Mouse (Mus musculus) mouse embryonic stem cell (cell line): ENCODE measurements around the gene Tcaim.

Source experiments
- in situ Hi-C, 2 experiments: fragments of 300-500 bp; cut with MboI; formaldehyde crosslinking; loops; 1 replicate in 1 of 2; 3 replicates in 1 of 2; pipeline ENCODE4 v1.14.3; 2019 to 2020; ENCODE audit warnings: low sequenced_read_pairs in 2 of 2, low pct_unique_long_range_greater_than_20kb in 1 of 2, mixed read lengths in 1 of 2; ENCODE audit not compliant: unreplicated experiment in 1 of 2

Tcaim gene

DNA sequence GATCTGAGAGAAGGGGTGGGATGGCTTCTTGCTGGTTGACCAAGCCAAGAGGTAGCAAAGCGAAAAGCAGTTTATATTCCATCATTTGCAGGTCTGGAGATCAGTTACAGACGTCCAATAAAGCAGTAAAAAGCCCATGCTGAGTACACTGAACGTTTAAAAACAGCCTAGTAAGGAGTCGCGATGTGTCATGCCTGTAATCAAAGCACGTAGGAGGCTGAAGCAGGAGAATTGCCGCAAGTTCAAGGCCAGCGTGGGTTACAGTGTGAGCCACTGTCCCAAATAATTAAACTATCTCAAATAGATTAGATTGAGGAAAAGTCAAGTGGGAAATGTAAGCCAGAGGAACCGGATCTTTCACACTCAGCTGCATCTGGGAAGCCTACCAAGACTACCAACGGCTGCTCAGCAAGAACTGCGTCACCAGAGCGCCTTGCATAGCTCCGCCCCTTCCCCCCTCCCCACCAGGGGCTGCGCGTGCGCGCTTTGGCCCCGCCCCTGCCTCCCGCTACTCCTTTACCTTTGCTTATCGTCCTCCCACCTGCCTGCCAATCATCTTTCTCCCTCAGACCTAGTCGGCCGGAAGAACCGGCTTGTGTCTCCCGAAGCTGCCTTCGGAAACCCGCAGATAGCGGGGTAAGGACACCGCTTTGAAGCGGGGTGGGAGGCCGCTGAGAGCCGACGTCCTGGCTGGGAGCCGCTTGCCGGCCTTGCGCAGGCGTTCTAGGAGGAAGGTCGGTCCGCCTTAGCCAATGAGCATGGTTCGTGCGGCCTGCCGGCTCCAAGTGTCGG is at the start of gene Tcaim:
Gene Tcaim, plus strand, starts transcription at position 487 of the 792 bp plus-strand sequence.
- in situ Hi-C loops = no loop called here

DNA sequence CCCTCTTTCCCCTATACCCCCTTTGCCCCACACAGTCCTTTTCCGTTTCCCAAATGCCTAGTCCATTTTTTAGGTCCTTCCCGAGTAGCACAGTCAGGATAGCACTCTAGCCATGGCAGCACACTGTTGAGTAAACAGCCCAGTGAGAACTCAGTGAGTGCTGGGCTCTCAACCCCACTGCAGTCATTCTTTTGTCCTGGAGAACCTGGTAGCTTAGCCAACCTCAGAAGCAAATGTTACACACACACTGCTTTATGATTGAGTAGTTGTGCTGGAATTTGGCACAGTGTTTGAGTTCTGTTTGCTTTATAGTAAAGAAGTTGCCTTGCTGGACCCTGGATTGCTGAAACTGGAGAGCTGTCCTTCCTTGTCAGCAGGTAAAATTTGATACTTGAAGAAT is 47.7 kb upstream of the Tcaim start:
- in situ Hi-C loops = no loop called here

DNA sequence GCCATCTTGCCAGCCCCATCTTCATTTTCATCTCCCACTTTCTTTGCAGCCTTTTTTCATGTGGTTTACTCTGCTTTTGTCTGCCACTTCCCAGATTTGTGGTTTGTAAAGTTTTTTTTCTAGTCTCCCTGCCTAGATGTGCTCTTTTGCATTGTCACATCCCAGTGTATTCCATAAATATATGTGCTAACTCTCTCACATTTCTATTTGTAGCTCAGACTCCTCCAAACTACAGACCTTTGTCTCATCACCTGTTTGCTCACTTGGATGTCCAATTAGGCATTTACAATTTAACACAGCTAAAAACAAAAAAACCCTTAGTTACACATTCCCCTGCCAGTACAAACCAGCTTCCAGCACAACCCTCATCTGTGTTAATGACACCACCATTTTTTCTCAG is 45.2 kb upstream of the Tcaim start:
- in situ Hi-C loops = no loop called here

DNA sequence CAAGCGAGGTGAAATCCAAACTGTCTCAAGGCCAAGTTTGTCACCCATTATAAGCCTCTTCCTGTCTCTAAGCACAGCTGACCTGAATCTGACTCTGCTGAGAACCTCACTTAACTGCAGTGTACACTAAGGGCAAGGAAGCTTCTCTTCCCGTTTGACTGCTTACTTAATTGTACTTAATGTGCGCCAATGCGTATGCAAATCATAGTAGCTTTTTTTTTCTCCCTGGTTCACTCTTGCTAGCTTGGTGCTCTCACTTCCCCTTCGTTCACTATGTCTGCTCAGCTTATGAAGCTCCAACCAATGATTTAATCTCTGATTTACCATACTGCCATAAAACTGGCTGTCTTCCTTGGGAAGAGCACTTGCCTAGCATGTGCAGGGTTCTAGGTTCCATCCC is 20.1 kb upstream of the Tcaim start:
- in situ Hi-C loops = no loop called here

DNA sequence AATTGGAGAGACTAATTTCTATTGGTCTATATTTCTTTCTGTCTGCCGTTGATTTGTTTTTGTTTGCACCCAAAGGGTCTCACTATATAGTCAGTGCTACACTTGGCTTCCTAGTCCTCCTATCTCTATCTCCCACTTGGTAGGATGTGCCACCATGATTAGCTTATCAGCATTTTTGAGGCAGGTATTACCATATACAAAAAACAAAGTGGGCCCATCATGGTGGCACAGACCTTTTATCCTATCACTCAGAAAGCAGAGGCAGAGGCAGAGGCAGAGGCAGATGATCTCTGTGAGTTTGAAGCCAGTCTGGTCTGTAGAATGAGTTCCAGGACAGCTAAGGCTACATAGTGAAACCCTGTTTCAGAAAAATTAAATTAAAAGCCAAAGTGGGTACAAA is 18.8 kb upstream of the Tcaim start:
- in situ Hi-C loops = no loop called here

DNA sequence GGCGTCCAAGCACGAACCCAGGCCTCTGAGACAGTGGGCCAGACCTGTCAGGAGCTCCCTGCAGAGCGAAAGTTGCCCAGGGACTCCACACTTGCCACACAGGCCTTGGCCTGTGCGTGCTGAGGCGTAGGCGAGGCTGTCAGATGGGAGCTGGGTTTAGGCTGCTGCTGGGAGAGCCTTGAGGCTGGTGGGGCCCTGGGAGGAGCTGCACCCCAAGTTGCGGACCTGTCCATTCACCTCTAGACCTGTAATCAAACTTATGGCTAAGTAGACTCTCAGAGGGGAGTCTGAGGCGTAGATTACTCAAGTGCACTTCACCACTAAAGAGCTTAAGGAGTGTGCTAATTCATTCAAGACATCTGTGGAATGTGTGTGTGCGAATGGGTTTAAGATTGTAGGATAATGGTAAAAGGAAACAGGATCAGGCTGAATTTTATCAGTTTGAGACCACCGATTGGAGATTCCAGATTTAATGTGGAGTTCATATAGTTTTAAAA is 554 bp downstream of the Tcaim start:
- in situ Hi-C loops = no loop called here

DNA sequence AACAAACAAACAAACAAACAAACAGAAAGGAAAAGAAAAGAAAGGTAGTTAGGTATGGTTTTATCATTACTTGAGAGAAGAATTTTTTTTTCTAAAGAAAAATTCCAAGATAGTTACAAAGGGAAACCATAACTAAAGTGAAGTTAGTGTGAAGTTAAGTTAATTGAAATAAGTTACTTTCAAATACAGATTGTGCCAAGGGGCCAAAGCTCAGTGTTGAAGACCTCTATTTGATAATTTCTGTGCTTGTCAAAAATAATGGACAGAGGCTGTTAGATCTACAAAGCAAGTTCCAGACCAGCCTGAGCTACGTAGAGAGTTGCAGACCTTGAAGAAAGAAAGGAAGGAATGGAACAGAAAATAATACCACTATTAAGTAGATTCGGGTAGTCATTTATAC is 1.8 kb downstream of the Tcaim start:
- in situ Hi-C loops = no loop called here

DNA sequence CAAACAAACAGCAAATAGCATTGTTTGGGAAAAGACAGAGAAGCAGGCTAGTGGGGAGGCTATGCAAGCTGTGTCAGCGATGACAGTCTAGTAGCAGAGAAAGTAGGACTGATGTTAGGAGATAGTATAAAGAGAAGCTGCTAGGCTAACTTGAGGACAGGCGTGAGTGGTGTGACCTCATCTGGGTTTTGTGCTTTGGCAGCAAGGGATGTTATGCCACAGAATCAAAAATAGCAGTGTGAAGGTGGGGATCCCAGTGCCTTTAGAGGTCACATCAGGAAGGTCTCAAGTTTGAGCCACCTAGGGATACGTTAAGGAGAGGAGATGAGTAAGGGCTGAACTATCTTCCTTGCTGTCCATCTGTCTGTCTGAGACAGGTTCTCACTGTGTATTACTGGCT is 4.9 kb downstream of the Tcaim start:
- in situ Hi-C loops = no loop called here

DNA sequence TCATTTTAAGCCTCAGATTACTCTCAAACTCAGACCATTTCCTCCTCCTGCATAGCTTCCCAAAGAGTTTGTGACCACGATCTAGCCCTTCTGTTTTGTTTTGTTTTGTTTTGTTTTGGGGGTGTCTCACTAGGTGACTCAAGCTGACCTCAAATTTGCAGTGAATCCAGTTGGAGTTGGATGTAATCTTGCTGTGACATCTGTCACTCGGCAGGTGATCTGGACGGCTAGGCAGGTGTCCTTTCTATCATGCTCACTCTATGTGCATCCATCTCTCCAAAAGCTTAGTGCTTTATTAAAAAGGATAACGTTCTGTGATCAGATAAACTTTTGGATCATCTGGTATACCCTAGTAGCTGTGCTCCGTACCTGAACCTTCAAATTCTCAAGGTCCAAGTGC is 7.0 kb downstream of the Tcaim start:
- in situ Hi-C loops = no loop called here

DNA sequence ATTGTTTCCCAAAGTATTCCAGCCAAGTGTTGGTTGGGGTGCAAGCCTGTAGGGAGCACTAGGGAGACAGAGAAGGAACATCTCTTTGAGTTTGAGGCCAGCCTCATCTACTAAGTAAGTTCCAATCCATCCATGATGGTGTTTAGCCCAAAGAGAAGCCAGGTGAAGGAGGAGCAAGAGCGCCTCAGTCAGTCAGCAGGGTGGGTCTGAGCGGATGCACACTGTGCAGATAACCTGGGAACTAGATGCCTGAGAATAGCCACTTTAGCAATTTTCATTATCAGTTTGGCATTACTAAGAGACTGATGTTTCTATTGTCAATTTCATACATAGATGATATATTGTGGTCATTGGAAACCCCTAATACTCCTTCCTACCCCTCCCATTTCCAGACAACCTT is 9.4 kb downstream of the Tcaim start:
- in situ Hi-C loops = no loop called here

DNA sequence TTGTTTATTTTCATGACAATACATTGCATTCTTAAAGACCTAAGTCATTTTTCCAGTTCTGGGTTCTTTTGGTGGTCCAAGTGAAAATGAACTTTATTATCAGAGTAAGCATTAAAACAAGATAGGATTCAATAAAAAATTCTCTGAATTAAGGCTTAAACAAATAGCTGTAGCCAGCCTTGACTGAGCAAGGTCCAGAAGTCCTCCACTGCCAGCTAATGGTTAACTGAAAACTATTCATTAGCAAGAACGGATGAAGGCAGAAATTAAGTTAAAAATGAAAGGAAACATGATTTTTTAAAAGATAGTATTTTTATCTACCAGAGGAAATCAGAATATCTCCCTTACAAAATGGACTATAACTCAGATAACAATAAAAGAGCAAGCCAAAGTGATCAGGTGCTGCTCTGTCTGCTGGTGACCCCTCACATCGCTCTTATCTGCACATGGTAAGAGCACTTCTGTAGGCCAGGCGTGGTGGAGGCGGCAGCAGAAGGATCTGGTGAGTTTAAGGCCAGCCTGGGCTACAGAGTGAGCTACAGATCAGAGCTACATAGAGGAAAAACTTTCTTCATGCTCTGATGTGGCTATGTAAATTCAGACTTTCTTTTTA is 10.0 kb downstream of the Tcaim start:
- in situ Hi-C loops = no loop called here

DNA sequence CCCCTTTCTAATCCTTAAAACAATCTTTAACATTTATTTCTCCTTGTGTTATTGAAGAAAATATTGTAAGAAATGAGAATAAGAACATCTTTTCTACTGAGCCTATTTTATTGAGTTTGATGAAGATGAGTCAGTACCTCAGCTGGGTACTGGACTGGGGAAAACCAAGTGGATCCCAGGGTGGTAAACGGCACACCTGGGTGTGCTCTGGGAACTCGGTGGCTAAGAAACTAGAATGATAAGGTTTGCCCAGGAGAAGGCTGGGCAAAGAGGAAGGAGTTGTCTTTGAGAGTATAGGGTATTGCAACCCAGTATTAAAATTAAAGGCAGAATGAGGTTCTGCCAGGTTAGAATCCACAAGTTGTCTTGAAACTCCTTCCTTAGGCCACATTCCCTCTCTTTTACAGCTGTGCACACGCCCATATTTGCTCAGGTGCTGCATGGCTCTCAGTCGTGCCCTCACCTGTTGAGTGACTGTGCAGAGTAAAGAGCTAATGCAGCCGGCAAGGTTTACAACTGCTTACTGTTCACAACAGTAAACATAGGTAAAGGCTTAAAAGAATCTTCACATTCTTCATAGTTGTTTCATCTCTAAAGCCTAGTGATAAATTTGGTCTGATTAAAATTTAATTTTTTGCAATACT is 18.2 kb downstream of the Tcaim start:
- in situ Hi-C loops = no loop called here

DNA sequence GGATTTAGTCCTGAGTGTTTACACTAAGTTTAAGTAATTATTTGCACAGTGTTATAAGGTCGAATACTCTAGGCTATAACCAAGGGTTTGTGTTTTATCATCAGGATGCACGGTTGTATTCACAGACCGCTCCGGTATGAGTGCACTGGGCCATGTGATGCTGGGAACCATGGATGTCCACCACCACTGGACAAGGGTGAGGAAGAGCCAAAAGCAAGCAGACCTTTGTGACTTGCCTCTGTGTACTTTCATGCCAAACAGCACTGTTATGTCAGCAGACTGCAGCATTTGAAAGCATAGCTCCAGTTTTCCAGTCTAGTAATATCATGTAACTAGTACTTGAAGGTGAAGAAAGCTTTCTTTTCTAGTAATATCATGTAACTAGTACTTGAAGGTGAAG is 21.4 kb downstream of the Tcaim start:
- in situ Hi-C loops = no loop called here

DNA sequence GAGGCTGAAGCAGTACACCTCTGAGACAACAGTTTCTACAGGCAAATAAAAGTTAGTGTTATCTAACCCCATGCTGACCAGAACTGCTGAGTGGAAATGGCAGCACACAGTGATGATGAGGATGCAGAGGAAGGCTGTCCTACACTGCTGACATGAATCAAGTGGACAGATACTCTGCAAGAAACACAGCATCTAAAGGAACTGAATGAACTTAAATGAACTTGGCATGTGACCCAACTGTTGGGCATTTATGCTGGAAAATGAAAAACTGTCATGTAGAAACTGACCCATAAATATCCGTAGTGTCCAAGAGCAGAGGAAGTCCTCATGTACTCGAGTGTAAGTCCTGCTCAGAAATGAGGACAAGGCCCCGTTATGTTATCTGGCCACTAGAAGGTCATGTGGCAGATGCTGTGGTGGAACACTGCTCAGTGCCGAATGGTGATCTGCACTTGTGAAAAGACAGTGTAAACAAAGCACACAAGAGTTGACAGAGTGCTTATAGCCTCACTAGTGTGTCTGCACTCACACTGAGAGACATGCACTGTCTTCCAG is 24.6 kb downstream of the Tcaim start:
- in situ Hi-C loops = no loop called here

DNA sequence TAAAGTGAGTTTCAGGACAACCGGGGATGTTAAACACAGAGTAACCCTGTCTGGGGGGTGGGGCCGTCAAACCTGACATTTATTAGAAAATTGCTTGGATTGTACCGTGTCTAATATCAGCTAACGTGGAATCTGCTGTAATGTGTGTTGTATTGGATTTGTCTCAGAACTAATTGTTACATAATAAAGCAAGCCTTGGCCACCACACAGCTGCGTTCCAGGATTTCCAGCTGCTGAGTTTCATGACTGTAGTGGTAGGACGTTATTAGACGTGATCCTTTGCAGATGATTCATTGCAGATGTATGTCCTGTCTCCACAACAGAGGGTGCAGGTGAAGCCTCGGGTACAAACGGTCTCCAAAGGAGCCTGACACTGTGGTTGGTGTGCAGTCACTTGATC is 30.8 kb downstream of the Tcaim start:
- in situ Hi-C loops = no loop called here

DNA sequence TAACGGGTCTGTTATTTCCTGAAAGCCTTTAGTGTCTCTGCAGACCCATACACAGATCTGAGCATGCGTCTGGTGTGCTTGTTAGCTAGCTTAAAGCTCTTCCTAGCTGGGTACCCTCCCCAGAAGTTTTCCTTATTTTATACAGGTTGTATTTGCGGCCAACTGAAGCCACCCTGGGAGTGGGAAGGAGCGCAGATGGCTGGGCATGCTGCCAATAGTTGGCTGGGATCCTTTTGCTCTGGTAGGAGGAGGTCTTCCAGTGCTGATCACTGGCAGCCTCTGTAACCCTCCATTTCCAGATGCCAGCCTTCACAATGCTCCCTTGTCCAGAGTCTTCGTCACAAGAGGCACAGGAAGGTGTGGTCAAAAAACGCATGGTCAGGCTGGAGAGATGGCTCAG is 31.5 kb downstream of the Tcaim start:
- in situ Hi-C loops = no loop called here

DNA sequence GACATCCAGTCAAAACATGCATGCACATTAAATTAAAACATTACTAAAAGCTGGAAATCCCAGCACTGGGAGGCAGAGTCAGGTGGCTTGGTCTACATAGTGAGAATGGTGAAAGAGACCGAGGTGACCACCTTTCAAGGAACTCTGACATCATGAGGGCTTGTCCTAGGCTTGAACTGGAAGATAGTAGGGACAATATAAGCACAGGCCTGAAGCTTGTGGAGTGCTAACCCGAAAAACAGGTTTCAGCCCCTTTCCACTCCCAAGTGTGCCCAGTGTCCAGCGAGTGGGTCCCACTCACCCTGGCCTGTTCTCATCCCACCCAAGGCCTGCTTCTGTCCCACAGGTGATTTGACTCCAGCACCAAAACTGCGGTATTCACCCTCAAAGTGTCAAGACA is 31.9 kb downstream of the Tcaim start:
- in situ Hi-C loops = no loop called here

DNA sequence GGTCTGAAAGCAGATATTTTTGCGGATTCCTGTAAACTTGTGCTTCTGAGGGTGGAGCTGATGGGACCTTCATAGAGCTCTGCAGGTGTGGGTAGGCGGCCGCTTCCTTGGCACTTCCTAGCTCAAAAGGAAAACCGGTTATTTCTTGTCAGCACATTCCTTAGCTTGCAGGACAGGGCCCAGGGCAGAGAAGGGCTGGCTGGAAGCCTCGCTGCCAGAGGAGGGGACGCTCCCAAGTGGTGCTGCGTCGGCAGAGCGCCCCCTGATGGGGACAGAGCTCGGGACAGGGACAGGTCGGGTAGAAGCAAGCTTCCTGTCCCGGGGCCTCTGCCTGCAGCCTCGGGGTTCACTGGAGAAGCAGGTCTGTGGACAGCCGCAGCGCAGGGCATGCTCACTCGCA is 32.3 kb downstream of the Tcaim start:
- in situ Hi-C loops = no loop called here

DNA sequence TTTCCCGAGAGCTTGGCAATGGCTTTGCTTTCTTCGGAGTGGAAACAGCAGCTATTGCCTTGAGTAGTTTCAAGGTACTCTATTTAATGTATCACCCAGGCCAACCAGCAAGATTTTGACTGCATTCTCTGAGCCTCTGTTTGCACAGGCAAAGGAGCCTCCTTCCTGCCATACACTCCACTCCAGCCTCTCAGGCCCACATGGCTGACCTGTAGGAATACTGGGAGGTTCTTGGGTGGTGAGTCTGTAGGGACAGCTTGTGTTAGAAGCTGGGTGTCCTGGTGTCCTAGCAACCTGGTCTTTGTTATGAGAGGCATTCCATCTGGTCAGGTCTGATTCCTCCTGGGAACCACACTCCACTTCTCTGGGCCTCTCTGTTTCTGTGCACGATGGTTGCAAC is 38.4 kb downstream of the Tcaim start, which contains the start of gene Gm35549:
Gene Gm35549, minus strand, starts transcription at position 276 of the 400 bp plus-strand sequence.
- in situ Hi-C loops = no loop called here
